Mouse (Mus musculus): ENCODE measurements at regions not wholly inside any gene's neighbourhood (a gene's known extent, or its start where the extent isn't known, plus 50 kb on each side); places are given as distances from the start of the nearest gene placed in this dataset.

DNA sequence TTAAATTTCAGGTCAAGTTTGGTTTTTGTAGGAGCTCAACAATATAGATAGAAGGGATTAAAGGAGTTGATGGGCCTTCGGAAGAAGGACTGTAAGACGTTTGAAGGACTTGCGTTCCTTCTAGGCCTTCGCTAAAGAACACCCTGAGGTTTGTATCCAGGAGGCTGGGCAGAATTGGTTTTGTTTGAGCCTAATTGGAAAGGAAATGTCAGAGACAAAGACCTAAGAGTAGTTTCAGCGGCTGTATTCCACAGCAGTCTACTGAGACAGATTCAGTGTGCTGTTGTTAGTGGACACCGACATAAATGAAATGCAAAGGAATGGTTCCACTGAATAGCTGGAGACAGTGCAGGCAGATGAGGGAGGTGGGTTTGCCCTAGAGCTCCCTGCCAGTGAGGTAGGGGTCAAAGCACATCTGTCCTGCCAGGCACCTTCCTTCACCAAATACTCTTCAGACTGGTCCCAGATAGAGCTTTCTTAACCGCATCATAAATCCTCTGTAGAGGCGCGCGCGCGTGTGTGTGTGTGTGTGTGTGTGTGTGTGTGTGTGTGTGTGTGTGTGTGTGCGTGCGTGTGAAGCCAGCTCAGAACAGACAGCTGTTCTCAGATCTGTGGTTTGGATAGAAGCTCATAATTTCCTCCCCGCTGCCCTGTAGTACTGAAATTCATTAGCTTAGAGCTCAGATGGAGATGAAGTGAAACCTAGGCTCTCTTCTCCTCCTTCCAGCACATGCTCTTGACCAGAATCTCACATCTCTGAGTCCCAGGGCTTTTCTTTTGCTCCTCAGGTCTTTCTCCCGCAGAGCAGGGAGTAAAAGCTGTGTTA lies 209.7 kb downstream of the Ktn1 start:
- CTCF ChIA-PET, result no interaction called here

DNA sequence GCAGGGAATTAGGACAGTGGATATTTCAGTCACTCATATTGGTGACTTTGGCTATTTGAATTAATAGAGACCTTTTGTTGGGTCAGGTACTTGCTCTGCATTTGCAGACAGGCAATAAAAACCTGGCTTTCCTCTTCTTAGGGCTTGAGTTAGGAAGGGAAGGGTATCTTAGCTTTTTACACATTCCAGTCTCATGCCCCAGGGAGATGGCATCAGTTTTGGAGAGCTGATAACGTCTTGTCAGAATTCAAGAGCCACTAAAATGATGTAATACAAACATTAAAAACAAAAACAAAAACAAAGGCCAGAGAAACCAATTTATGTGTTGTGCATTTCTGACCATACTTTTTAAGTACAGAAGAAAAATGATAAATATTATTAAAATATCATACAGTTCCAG lies 214.3 kb downstream of the Ktn1 start:
- CTCF ChIA-PET, result no interaction called here

DNA sequence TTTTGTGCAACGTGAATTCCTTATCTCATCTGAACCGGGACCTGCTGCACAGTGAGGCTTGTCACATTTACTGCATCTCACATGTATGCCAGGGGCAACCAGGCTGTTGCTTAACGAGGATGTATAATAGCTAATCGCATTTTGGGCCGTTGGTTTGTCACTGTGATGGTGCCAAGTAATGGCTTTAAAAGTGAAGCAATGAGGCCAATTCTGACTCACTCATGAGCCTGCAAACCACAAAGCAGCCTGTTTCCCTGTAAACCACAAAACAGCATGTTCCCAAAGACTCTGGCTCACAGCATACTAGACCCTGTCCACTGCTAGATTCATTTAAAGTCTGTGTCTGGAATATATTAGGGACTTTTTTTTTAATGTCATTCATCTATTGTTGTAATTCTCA lies 214.8 kb downstream of the Ktn1 start:
- CTCF ChIA-PET, result no interaction called here

DNA sequence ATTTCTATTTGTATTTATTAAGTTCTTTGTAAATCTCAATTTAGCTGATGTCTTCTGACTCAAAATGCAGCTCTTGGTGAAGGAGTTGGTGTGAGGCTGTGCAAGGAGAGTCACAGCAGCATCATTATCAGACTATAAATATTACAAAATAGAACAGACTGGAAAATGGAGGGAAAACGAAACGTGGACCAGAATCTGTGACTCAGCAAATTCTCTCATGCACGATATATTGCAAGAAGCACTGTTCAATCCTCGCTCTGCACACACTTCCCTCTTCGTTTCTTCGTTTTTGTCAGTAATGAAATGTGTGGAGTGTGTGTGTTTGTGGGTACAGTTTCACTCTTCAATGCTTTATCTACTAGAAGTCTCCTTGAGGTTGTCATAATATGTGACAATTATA lies 215.5 kb downstream of the Ktn1 start:
- CTCF ChIA-PET, result no interaction called here

DNA sequence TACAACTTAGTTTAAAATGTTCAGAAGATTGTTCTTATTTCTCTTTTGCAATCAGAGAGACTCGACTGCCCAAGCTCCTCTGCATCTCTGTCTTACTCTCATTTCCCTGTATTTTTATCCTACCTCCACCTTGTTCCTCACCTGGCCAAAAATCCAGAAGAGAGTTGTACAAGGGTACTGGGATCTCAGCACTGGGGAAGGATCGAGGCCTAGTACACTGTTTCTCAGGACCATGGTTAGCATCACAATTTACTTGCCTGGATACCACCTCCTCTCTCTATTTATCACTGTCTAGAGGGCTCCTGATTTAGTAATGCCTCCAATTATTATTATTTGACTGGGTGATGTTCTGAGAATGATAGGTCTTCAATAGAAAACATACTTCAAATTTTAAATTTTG lies 218.8 kb downstream of the Ktn1 start:
- CTCF ChIA-PET, result interaction anchor here (0.6 kb wide), 1 partner anchor 1285 kb away, joined by 3 read pairs; no protein-coding TSS in a partner anchor

DNA sequence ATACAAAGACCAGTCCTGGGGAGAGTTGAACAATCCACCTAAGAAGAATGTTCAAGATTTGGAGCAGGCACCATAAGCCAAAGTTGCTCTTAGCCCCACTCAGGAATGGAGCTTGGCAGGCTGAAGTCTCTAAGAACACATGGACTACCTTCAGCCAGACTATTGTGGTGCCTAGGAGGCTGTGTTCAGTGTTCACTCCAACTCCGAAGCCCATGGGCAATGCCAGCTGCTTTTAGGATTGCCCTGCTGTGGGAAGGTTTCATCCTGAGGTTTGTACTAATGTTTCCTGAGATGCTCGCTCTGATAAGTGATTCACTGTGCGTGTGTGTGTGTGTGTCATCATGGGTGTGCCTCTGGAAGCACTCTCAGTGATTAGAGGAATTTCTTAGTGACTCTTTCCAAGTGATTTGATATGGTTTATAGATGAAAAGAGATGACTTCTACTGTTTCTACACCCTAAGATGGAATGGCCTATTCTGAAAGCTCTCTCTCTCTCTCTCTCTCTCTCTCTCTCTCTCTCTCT lies 220.1 kb downstream of the Ktn1 start:
- CTCF ChIA-PET, result no interaction called here

DNA sequence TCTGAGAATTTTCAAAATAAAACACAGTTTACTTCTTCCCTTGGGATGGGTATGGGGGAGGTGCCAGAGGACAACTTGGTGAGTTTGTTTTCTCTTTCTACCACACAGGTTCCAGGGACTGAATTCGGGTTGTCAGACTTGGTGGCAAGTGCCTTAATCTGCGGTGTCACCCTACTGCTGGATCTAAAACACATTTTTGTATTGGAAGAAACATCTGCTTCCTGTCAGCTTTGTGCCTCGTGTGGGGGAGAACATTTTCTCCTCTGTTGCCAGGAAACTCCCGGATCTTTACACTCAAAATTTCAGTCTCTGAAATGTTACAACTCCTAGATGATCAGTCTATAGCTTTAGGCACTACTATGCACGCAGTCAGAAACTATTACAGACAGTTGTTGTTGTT lies 228.3 kb downstream of the Ktn1 start:
- CTCF ChIA-PET, result no interaction called here

DNA sequence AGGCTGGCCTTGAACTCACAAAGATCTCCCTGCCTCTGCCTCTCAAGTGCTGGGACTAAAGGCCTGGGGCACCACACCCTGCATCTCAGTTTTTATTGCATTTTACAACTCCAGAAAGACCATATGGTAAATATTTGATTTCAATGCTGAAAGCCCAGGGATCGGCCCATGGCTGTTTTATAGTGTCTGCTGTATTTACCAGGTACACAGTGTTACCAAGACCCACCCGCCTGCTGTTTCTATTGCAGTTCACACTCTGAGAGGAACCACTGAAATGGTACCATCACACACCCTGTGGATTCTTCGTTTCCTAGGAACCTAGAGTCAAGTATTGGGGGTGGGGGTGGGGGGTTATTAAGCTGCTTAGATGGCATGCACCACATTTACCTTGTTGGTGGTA lies 228.9 kb downstream of the Ktn1 start:
- CTCF ChIA-PET, result interaction anchor here (0.6 kb wide), 1 partner anchor 18 kb away, joined by 3 read pairs; no protein-coding TSS in a partner anchor

DNA sequence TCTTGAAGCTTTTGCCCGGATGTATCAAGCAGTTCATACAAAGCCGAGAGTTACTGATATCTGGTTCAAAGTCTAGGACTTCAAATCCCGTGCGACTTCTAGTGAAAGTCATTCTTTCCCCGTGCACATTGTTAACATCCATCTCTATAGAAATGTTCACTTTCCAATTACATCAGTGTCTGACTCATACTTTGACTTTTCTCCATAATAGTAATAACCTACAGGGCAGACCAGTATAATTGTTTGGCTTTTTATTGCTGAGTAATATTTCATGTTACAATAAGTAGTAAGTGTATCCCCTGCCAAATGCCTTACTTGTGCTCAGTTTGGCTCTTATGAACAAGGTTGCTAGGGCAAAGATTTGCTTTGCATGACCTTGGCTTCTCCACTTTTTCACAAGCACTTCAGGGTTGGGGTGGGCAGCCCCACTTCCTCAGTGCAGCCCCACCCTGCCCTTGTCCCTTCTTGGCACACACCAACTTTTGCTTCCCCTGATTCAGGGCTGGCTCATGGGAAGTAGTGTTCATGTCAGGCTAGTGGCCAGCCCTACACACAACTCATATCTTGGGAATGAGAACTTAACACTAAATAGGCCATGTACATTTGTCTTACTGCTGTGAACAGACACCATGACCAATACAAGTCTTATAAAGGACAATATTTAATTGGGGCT lies 229.7 kb downstream of the Ktn1 start:
- CTCF ChIA-PET, result interaction anchor here (0.6 kb wide), 1 partner anchor 18 kb away, joined by 3 read pairs; no protein-coding TSS in a partner anchor

DNA sequence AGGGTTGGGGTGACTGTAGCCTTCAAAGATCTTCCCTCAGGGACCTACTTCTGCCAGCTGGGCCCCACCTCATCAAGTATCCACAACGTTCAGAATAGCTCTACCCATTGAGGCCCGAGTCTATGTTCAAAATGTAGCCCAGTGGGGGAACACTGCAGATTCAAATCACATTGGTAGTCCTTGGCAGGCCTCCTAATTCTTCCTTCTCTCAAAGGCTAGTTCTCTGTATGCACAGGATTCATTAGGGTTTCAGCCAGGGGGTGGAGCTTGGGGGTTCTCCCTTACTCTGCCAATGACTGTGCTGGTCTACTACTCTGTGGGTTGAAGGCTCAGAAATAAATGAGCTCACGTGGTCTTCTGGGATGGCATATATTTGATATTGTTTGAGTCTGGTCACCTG lies 235.3 kb upstream of the Peli2 start:
- CTCF ChIA-PET, result no interaction called here

DNA sequence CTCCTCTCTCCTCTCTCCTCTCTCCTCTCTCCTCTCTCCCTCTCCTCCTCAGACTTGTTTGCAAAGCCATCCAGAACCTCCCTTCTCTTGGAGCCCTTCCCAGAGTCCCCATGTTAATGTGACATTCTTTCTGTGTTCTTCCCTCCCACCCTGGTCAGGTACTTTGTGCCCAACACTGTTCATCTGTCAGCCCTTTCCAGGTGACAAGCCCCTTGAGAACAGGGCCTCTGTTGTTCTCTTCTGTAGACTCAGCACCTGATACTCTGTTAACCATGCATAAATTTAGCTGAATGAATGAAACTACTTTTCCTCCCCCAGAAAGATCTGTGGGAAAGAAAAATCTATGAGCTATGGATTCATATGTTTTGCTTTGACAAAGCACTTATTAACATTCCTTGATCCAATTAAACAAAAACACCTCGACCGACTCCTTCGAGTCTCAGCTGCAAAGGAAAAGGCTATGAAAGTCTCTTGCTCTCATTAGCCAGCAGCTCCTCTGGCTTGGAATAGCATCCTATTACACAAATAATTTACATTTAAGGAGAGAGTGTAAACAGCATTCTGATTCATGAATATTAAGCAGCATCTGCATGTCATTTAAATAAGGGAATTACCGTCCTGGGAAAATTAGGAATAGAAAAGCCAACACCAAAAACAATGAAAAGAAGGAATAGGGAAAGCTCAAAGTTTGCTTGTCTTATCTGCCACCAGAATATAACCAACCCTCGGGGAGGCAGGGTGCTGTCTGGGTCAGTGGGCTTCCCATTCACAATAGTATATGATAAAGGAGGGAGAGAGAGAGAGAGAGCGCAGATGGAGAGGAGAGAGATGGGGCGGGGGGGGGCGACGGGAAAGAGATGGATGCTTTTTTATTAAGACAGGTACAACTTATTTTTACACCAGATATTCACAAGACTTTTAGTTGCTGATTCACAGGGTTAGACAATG lies 230.1 kb upstream of the Peli2 start:
- CTCF ChIA-PET, result no interaction called here

DNA sequence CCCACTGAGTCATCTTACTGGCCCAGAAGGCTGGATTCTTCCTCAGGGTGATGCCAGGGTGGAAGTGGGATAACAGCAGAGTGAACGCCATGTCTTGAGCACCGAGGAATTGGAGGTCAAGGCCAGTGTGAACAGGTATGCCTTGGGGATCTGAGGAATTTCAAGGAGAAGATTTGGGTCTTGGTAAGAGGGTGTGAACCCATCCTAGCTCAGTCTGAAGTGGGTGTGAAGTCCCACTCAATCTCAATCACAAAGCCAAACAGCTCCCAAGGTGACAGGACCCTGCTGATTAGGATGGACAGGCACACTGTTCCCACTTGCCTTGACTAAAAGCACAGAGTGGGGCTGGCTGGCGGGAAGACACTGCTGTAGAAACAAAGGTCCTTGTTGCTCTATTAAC lies 224.0 kb upstream of the Peli2 start:
- CTCF ChIA-PET, result no interaction called here

DNA sequence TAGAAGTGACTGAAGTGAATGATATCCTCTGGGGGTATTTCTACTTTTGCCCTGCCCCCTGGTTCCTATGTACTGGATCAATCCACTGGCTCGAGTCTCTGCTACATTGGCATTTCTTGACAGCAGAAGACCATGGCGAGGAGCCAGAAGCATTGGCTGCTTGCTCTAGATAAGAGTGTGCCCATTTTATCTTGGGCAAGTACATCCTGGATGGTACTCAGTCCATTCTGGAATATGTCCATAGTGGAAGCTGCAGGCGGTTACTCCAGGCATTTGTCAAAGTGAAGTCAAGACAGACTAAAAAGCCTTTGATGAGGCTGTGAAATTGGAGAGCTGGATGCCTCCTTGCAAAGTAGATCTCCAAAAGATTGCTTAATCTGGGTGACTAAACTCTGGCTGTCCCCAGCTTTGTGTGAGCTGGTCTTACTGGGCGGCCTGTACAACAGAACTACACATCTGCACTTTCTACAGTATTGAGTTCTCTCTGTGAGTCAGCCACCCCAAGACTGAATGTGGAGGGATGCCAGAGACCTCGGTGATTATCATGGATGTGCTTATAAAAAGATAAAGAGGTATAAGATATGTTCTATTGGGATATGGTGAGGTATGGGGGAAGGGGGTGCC lies 222.6 kb upstream of the Peli2 start:
- CTCF ChIA-PET, result no interaction called here

DNA sequence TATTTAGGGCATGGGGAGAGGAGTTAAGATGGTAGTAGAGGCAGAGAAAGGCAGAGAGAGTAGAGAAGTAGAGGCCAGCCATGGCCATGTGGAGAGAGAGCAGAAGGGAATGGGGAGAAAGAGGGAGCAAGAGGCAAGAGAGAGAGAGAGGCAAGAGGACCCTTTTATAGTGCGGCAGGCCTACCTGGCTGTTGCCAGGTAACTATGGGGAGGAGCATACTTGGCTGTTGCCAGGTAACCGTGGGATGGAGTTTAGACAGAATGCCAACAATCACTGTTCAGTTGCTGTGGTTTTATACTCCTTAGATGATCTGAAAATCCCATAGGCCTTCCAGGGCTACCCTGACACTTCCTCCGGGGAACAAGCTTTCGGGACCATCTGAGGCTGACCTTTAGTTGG lies 222.0 kb upstream of the Peli2 start:
- CTCF ChIA-PET, result no interaction called here

DNA sequence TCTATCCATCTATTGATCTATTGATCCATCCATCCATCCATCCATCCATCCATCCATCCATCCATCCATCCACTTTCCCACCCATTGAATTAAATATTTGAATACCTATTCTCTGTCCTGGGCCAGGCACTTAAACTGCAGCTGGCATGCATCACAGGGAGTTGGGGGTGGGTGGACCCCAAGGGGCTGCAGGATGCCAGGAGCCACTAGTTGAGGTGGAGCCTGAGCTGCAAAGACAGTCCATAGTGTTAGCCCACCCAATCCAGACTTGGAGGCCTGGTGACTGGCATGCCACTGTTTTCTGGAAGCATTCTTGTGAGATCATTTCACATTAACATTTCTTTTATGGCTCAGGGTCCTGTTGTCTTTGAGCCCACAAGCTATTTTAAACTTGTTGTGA lies 215.3 kb upstream of the Peli2 start:
- CTCF ChIA-PET, result no interaction called here

DNA sequence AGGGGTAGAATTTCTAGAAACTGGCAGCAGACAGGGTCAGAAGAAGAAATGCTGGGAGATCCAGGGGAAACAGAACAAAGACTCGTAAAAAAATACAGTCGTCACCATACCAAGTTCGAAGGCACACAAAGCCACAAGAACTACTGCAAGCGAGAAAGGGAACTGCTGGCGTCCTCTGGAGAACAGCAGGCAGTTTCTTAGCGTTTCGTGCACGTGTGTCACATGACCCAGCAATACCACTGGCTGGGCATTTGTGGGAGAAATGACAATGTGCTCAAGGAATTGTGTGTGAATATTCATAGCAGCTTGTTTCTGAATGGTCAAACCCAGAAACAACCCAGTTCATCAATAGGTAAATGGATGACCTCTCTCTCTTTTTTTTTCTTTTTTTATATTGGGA lies 211.5 kb upstream of the Peli2 start:
- CTCF ChIA-PET, result no interaction called here

DNA sequence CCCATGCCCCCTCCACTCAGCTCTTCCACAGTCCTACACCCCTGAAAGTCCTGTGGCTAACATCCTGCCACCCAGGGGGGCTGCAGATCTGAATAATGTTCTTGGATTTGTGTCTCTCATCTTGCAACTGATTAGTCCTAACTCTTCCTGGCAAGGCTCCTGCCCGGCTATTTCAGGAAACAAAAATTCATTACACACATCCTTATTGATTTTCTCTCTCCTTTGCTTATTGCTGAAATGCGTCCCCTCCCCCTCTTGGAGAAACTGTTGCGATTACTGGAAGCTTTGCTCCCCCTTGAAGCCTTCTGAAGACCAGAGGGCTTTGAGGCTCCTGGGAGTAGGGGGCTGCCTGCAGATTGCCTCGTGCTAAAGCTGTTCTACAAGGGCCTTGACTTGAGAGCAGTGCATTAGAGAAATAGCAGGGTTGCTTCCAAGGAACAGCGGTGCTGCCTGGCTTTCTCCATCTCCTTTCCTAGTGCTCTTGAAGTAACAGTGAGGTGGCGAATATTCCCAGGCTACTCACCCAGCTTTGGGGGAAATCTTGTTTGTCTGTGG lies 209.8 kb upstream of the Peli2 start:
- CTCF ChIA-PET, result no interaction called here

DNA sequence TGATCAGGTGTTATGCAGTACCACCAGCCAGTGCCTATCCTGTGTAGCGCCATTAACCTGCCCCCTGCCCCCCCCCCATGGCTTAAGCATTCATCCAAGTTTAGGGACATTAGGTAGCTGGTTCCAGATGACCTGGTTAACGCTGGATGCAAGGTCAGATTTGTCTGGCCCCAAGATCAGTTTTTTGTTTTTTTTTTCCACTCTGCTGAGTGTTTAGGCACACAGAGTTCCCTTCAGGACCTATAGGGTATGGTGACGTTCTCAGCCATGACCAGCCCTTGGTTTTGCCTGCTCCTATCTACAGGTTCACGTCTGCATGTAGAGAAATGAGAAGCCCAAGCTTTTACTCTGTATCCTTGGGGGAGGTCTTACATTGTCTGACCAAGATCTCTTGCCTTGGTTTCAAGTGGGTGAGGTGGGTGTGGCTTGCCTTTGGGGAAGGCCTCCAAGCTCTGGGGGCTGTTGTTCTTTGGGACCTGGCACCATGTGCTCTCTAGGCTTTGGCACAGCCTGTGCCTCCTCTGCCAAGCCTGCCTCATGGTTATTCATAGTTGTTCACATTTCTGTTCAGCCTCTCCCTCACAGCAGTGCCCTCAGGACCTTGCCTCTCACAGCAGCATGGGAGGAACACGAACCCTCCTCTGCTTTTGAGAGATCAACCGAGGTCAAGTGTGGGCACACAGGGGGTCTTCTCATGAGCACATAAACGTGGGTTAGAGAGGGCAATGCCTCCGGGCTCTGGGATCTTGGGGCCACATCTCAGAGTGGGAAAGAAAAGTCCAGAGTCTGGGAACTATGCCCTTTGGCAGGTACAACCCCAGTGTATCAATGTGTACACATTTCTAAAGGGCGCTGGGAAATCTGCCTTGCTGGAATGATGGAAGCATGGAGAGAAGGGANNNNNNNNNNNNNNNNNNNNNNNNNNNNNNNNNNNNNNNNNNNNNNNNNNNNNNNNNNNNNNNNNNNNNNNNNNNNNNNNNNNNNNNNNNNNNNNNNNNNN lies 208.8 kb upstream of the Peli2 start:
- CTCF ChIA-PET, result interaction anchor here (0.7 kb wide), 1 partner anchor 1536 kb away, joined by 11 read pairs; no protein-coding TSS in a partner anchor

DNA sequence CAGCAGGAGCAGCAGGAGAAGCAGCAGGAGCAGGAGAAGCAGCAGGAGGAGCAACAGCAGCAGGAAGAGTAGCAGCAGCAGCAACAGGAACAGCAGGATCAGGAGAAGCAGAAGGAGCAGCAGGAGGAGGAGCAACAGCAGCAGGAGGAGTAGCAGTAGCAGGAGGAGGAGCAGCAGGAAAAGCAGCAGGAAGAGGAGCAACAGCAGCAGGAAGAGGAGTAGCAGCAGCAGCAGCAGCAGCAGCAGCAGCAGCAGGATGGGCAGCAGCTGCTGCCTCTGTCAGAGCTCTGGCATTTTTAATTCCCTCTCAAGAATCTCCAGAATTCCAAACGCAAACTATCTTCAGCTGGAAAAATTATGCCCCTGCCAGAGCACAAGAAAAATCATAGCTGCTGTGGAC lies 205.0 kb upstream of the Peli2 start:
- CTCF ChIA-PET, result no interaction called here
